Mouse (Mus musculus): ENCODE measurements around the gene Lrrc27.

The Lrrc27 gene

DNA sequence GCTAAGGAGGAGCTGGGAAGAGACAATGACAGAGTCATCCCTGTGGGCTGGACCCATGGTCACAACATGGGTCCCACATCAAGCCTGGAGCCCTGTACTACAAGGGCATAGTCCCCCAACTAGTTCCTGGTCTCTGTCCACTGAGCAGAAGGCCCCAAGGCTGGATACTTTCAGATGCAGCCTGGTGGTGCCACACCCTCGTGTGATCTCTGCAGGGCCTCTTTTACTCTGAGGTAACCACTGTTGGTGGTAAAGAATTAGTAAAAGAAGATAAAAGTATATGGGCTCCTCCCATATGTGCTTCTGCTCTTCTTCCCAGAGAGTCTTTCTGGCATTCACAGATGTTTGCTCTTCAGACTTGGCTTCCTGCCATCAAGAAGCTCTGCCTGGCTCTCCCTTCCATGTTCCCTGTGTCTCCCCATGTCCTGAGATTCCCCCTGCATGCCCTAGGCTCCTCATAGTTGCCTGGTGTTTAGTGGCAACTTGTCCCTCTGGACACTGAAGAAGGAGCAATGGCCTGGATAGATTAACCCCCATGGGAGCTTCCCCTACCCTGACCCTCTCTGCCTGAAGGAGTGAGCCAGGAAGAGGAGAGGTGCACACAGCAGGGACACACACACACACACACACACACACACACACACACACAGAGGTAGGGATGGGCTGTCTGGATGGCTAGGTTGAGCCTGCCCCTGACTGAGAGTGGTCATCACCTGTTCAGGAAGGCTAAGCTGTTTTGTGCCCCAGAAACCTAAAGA is 60.0 kb downstream of the Lrrc27 start:
- in situ Hi-C loops (cut with MseI, MboI), result no loop called here

DNA sequence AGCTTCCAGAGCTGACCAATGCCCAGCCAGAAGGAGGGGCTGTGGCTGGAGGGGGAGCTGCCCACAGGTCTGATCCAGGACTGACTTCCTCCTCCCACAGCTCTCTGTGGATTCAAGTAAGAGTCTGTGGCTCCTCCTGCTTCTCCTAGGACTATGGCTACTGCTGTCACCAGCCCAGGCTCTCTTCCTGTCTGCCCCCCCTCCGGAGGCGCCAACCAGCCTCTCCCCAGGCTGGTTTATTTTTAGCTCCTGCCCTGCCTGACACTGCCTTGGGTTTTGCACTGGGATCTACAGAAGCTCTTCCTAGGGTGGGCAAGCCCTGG is 60.6 kb downstream of the Lrrc27 start:
- in situ Hi-C loops (cut with MseI, MboI), result no loop called here

DNA sequence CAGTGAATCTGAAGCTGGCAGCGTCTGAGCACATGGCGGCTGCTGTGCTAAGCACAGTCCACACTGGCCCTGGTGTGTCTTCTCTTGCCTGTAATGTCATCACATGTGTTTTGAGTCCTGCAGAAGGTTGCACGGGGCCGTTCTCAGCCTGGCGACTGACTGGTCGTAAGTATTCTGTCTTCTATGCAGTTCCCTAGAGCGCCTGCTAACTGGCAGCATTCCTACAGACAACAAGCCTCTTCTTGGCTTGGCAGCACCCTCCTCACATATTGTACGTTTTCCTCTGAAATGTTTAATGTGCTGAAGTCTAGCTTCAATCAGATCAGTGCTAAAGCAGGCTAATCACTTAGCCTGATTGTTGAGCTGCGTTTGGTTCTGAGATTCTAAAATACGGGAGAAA is 62.8 kb downstream of the Lrrc27 start:
- in situ Hi-C loops (cut with MseI, MboI), result no loop called here

DNA sequence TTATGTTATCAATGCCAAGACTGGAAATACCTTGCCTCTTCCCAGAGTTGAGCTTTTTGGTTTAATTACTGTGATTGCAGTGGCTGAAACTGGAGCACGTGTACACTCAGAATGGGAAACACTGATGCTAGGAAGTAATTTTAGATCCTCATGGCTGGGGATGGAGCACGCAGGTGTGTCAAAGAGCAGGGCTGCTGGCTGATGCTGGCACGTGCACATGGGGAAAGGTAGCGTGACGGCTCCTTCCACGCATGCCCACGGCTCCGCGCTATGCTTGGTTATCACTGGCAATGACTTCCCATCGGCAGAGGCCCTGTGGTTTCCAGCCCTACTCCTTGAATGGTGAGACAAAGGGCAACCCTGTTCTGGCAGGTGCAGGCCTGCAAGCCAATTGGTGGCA is 63.4 kb downstream of the Lrrc27 start:
- in situ Hi-C loops (cut with MseI, MboI), result no loop called here

DNA sequence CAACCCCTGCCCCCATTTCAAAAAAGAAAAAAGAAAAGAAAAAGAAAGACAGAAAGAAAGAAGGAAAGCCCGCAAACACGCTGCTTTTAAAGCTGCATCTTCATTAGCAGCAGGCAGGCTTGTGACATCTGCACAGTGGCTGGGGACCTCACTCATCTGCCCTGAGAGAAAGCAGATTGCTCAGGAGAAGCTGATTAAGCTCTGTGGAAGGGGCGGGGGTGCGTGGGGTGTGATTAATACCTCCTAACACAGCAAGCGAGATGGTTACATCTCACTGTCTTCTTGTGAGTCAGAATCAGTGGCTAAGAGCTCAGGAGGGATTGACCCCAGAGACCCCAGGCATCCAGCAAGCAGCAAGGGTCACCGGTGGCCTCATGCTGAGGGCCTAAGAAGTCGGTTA is 64.7 kb downstream of the Lrrc27 start:
- in situ Hi-C loops (cut with MseI, MboI), result no loop called here

DNA sequence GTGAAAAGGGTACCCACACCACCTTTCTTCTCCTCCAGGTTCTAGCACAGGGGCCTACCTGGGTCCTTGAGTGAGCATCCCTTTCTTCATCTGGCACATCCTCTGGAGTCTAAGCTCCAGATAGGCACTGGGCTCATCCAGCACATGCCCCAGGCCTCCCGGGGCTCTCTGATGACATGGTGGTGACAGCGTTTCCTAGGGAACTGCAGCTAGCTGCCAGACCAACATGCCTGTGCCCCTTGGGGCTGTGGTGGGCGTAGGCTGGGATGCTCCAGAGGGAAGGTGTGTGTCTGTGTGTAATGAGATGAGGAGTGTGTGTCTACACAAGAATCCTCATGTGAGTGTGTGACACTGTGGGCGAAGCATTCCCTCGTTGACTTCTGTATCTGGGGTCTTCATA is 66.8 kb downstream of the Lrrc27 start:
- in situ Hi-C loops (cut with MseI, MboI), result no loop called here

DNA sequence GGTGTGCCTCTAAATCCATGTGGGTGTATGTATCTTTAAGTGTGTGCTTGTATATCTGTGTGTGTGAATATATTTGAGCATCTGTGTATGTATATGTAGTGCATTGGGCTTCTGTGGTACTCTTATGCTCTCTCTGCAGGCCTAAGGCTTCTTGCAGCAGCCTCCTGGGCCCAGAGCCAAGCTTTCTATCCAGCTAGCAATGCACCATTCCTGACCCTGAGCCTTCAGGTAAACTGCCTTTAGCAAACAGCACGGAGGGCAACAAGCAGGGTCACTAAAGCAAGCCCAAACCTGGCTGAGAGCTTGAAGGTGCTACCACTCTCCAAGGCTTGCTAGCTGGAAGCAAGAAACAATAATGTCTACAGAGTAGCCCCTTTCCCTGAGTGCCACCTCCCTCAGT is 67.3 kb downstream of the Lrrc27 start:
- in situ Hi-C loops (cut with MseI, MboI), result no loop called here

DNA sequence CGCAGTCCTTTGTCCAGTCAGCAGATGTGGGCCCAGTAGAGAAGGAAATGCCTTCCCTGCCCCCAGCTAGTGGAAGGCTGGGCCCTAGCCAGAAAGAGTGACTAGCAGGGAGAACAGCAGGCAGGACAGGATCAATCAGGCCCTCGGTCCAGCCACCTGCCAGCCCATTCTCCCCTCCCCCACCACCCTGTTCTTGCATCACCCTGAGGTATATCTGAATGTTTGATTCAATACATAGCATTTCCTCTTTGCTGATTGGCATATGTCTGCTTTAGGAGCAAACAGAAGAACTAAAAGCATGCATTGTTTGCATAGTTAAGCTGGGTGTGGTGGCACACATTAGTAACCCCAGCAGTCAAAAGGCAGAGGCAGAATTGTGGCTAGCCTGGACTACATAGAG is 68.4 kb downstream of the Lrrc27 start:
- in situ Hi-C loops (cut with MseI, MboI), result no loop called here

DNA sequence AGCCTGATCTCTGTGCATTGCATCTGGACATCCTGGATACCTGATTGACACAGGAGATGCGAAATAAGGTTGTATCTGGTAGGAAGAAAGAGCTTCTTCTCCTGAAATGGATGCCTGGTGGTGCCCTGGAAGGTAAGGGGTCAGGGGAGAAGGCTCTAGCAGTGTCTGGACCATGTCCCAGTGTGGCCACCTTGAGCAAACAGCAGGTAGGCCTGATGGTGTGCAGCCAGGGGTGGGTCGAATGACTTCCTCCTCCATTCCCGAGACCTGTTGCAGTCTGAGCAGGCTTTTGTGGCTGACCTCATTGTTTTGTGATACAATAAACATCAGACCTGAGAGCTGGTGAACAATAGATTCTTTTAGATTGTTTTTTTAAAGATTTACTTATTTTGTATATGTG is 69.2 kb downstream of the Lrrc27 start:
- in situ Hi-C loops (cut with MseI, MboI), result no loop called here

DNA sequence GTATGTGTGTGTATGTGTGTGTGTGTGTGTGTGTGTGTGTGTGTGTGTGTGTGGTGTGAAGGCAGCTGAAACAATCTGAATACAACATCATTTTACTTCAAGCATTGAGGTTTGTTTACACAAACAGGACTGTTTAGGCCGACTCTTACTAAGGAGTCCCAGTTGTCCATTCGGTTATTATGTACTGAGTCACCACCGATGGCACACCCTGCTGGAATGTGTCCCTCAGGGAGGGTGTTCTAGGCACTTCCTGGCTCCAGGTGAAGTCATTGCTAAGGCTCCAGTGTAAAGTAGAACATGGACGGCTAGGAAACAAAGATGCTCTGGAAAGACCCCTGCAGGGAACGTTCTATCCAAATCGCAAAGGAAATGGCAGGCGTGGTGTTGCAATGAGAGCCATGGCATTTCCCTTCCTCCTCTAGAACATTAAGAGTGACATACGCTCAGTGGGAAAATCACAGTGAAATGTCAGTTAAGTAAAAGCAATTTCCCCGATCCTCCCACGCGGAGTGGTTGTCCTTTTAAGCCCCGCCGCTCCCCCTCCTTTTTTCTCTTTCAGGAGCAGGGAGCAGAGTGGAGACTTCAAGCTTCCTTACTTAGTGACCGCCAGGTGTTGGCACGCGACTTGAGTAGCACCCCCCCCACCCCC is 72.6 kb downstream of the Lrrc27 start:
- in situ Hi-C loops (cut with MseI, MboI), result no loop called here

DNA sequence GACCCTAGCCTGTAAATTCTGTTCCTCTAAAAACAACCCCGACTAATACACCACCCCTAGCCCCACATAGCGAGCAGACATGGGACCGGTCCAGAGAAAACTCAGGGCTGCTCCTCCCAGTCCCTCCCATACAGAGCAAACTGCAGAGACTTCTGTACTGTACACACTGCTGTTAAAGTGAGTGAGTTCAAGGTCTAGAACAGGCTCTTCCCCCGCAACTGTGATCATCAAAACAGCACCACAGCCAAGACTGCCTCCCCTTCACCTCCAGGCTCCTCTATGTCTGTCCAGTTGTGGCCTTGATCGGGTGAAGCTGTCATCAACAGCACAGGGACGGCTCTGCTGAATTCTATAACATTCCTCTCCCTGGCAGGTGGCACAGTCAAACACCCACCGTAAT is 75.8 kb downstream of the Lrrc27 start:
- in situ Hi-C loops (cut with MseI, MboI), result no loop called here

Measured in mouse trophoblast stem cell (cell line).